Mouse (Mus musculus) stomach, embryonic 16.5 days (tissue): ENCODE data around the gene Ciapin1. TPM values are rescaled to one million over a fixed set of nuclear protein-coding genes. Genes with fewer than 3 reads are reported as not detected.

Experiments used
- ATAC-seq: fragments of 200-750 bp; cut with Nextera tagmentation; 2 replicates; pipeline ENCODE4 v1.8.0; 2017; ENCODE audit warnings: moderate number of reproducible peaks, moderate TSS enrichment; ENCODE audit not compliant: insufficient read depth, low FRiP score
- H3K27ac ChIP-seq: fragments of 300-500 bp; sonication (generic); 2 replicates; pipeline ENCODE4 v1.5.1; 2014; ENCODE audit warnings: low read length
- H3K27me3 ChIP-seq: fragments of 300-500 bp; sonication (generic); 2 replicates; pipeline ENCODE4 v1.6.1; 2014; ENCODE audit warnings: low read length, control low read depth, mixed read lengths; ENCODE audit not compliant: control insufficient read depth, insufficient read depth
- H3K36me3 ChIP-seq: fragments of 300-500 bp; sonication (generic); 2 replicates; pipeline ENCODE4 v1.6.1; 2014; ENCODE audit warnings: low read length; ENCODE audit not compliant: control insufficient read depth, insufficient read depth
- H3K4me1 ChIP-seq: fragments of 300-500 bp; sonication (generic); 2 replicates; pipeline ENCODE4 v1.6.1; 2014; ENCODE audit warnings: low read length, control low read depth, mixed read lengths; ENCODE audit not compliant: control insufficient read depth, insufficient read depth
- H3K4me2 ChIP-seq: fragments of 300-500 bp; sonication (generic); 2 replicates; pipeline ENCODE4 v1.6.1; 2014; ENCODE audit warnings: low read depth, low read length, mixed read lengths
- H3K4me3 ChIP-seq: fragments of 300-500 bp; sonication (generic); replicated peaks from 2 replicates; pipeline ENCODE4 v1.5.1; 2014; ENCODE audit warnings: mild to moderate bottlenecking, low read length
- H3K9ac ChIP-seq: fragments of 300-500 bp; sonication (generic); 2 replicates; pipeline ENCODE4 v1.6.1; 2014; ENCODE audit warnings: low read length
- H3K9me3 ChIP-seq: fragments of 300-500 bp; sonication (generic); replicated peaks from 2 replicates; pipeline ENCODE4 v1.6.1; 2016; ENCODE audit warnings: low read length, control low read depth; ENCODE audit not compliant: control insufficient read depth
- WGBS: fragments of 180-500 bp; shearing (Covaris S2); extraction: QIAGEN DNeasy Blood & Tissue Kit; methylation state at CpG from one replicate; pipeline ENCODE4 v1.1.7; 2014; 5-methylcytosine and 5-hydroxymethylcytosine counted together
- polyA plus RNA-seq: library from polyadenylated mRNA; unstranded; fragments of >200 nt; fragmentation: Nextera tagmentation; extraction: Ambion mirVana; gene quantifications from 2 replicates; pipeline ENCODE4 v1.2.1, GENCODE M21; 2015

Gene Ciapin1
- polyA plus RNA-seq, 1 experiment from 2014 or later, result 84.7 TPM

GRCm38 (mm10) chr8:94771941-94772670 is 66.1 kb downstream of the Ciapin1 start, which contains the start of gene Cx3cl1:
Gene Cx3cl1 (plus strand): TSS chr8:94772009.
- H3K9ac ChIP-seq, result peak within 1 kb of the TSS; percentile 81
- no peaks in the 10 kb centered on the region for H3K9me3 ChIP-seq
- WGBS, result 2% methylated on average over 38 of the region's 38 CpGs
- peak within 1 kb of the TSS; percentile 60 for H3K27ac ChIP-seq
- H3K4me3 ChIP-seq, result peak within 1 kb of the TSS; percentile 59
- H3K36me3 ChIP-seq, result no peaks in the 10 kb centered on the region
- peaks cover 11% of the 10 kb centered on the region for H3K4me1 ChIP-seq
- peak within 1 kb of the TSS; percentile 90 for H3K4me2 ChIP-seq
- peaks cover 13% of the 10 kb centered on the region for H3K27me3 ChIP-seq
- ATAC-seq, result peak; percentile 73

- 21% methylated on average over 6 of the region's 6 CpGs for whole genome bisulfite sequencing
- H3K27ac ChIP-seq, result peak overlapping the region; percentile 60
- peaks cover 13% of the 10 kb centered on the region for H3K27me3 ChIP-seq
Measured at GRCm38 (mm10) chr8:94770945-94771344, 67.2 kb downstream of the Ciapin1 start.

More at GRCm38 (mm10) chr8:94770945-94771344, 67.2 kb downstream of the Ciapin1 start:
- Histone ChIP-seq H3K4me2 (no peak overlapping the region), H3K4me1 (peaks cover 11% of the 10 kb centered on the region), H3K9ac (no peak overlapping the region), H3K9me3 (no peaks in the 10 kb centered on the region), H3K4me3 (no peak overlapping the region), H3K36me3 (no peaks in the 10 kb centered on the region)
- peak; percentile 69 for ATAC-seq

Other genes starting within 250 kb of the Ciapin1 start
- 33.3 and 34.0 TPM in 2 replicates for gene Rspry1, start 236.4 kb downstream of the Ciapin1 start, polyA plus RNA-seq
- gene Fam192a, start 236.4 kb downstream of the Ciapin1 start, polyA plus RNA-seq, result 58.4 and 58.6 TPM in 2 replicates
- 112 and 113 TPM in 2 replicates for gene Arl2bp, start 171.8 kb downstream of the Ciapin1 start, polyA plus RNA-seq
- 125 and 188 TPM in 2 replicates for gene Pllp, start 142.1 kb downstream of the Ciapin1 start, polyA plus RNA-seq
- not detected in 2 replicates for gene Ccl22, start 92.8 kb downstream of the Ciapin1 start, polyA plus RNA-seq
- gene Cx3cl1, start 66.3 kb downstream of the Ciapin1 start, polyA plus RNA-seq, result 11.6 and 16.4 TPM in 2 replicates
- 0.30 TPM in 1 of 2 replicates, not detected in the other for gene Ccl17, start 27.9 kb downstream of the Ciapin1 start, polyA plus RNA-seq
- 84.6 and 94.3 TPM in 2 replicates for gene Coq9, start within 50 bp of the Ciapin1 start, polyA plus RNA-seq
- 128 and 129 TPM in 2 replicates for gene Polr2c, start 19.1 kb upstream of the Ciapin1 start, polyA plus RNA-seq
- gene Dok4, start 38.0 kb upstream of the Ciapin1 start, polyA plus RNA-seq, result 28.8 and 29.5 TPM in 2 replicates
- 10.9 and 14.8 TPM in 2 replicates for gene Ccdc102a, start 79.7 kb upstream of the Ciapin1 start, polyA plus RNA-seq
- 0.44 and 0.45 TPM in 2 replicates for gene Adgrg5, start 85.3 kb upstream of the Ciapin1 start, polyA plus RNA-seq
- 51.1 and 65.2 TPM in 2 replicates for gene Adgrg1, start 136.4 kb upstream of the Ciapin1 start, polyA plus RNA-seq
- 3.2 and 3.7 TPM in 2 replicates for gene Adgrg3, start 179.3 kb upstream of the Ciapin1 start, polyA plus RNA-seq
- gene Drc7, start 216.7 kb upstream of the Ciapin1 start, polyA plus RNA-seq, result 0.14 TPM in 1 of 2 replicates, not detected in the other
- gene Katnb1, start 242.8 kb upstream of the Ciapin1 start, polyA plus RNA-seq, result 21.2 TPM in 2 replicates